Mouse (Mus musculus): ENCODE results near the gene Ucn3. TPM values are rescaled to one million over a fixed set of nuclear protein-coding genes. Genes with fewer than 3 reads are reported as not detected.

Ucn3 gene
- total RNA-seq, 2 experiments from 2014 or later, result 0.45 TPM; not detected in 1

GRCm38 (mm10) chr13:3892601-3893000 is 52.5 kb downstream of the Ucn3 start:
- DNase-seq (ENCODE audit: low spot score in 2 of 2), result no peak

GRCm38 (mm10) chr13:3891479-3892087 is 53.6 kb downstream of the Ucn3 start:
- no peak for DNase-seq (ENCODE audit: low spot score in 2 of 2)

Small RNA genes lying within 50 kb of the gene (microRNA-seq; reads per million reads assigned to microRNA genes)
- 0 reads per million in 2 experiments for gene Gm22460

Other genes with a start within 250 kb of the Ucn3 start
- not detected for gene Calml3, start 141.0 kb downstream of the Ucn3 start, total RNA-seq (2021)
- gene Calm4, start 107.6 kb downstream of the Ucn3 start, total RNA-seq (2021), result not detected
- not detected for gene Calm5, start 91.2 kb downstream of the Ucn3 start, total RNA-seq (2021)
- gene Net1, start 27.1 kb downstream of the Ucn3 start, total RNA-seq (2021), result 10 to 100 TPM; 36.9 to 42.4 TPM
- not detected for gene Tubal3, start 27.1 kb downstream of the Ucn3 start, total RNA-seq (2021)
- 1 to 10 TPM; 1.0 to 1.5 TPM for gene Akr1c14, start 103.7 kb upstream of the Ucn3 start, total RNA-seq (2021)
- gene Akr1c18, start 205.3 kb upstream of the Ucn3 start, total RNA-seq (2021), result 1 to 10 TPM in 1 of 2 experiments, under 1 TPM in 1; 0.91 to 1.9 TPM
- 1 to 10 TPM in 1 of 2 experiments, under 1 TPM in 1; 0.70 to 1.5 TPM for gene Akr1c13, start 245.8 kb upstream of the Ucn3 start, total RNA-seq (2021)

All from left cerebral cortex, adult 18-20 months (tissue).